Mouse (Mus musculus): ENCODE results near the gene Scamp4.

- TF ChIP-seq CTCF (IDR thresholded peaks at IDR 0.05; ENCODE audit: extremely low read depth, insufficient read depth, low read length) (no peak), POLR2A (IDR thresholded peaks at IDR 0.05; ENCODE audit: extremely low read depth, insufficient read depth, low read length) (no peak)
Measured at GRCm38 (mm10) chr10:80575925-80576324, 26.7 kb upstream of the Scamp4 start.

All from cortical plate, adult 2 months (tissue).